Mouse (Mus musculus) myocyte (in vitro differentiated cells): Measurements from ENCODE around the gene Mlst8. TPM values are rescaled to one million over a fixed set of nuclear protein-coding genes. Genes with fewer than 3 reads are reported as not detected.
A peak's percentile ranks its signal among the peaks of the same experiment; 100 is the strongest.

Experiments used
- H3K27me3 ChIP-seq: one replicate; pipeline ENCODE4 v1.6.1; 2011; ENCODE audit not compliant: control insufficient read depth, insufficient read depth, insufficient read length
- H3K36me3 ChIP-seq: one replicate; pipeline ENCODE4 v1.6.1; 2011; ENCODE audit not compliant: control insufficient read depth, insufficient read depth
- H3K4me2 ChIP-seq: one replicate; pipeline ENCODE4 v1.6.1; 2011; ENCODE audit warnings: low read depth, control low read depth
- H3K4me3 ChIP-seq: one replicate; pipeline ENCODE4 v1.5.1; 2011; ENCODE audit warnings: mild to moderate bottlenecking, control low read depth, moderate library complexity
- H3K79me2 ChIP-seq: one replicate; pipeline ENCODE4 v1.6.1; 2011; ENCODE audit not compliant: control insufficient read depth, insufficient read depth
- H3ac ChIP-seq: one replicate; pipeline ENCODE4 v1.6.1; 2011; ENCODE audit not compliant: control insufficient read depth, insufficient read length
- CEBPB ChIP-seq: IDR thresholded peaks from 2 replicates; pipeline ENCODE4 v1.6.1; 2011; ENCODE audit warnings: mild to moderate bottlenecking, moderate library complexity; ENCODE audit not compliant: poor library complexity, insufficient read depth, severe bottlenecking
- E2F4 ChIP-seq: IDR thresholded peaks from one replicate; pipeline ENCODE4 v1.6.1; 2011; ENCODE audit warnings: mild to moderate bottlenecking, control low read depth, moderate library complexity; ENCODE audit not compliant: insufficient read depth
- MAX ChIP-seq: IDR thresholded peaks from one replicate; pipeline ENCODE4 v1.6.1; 2011; ENCODE audit warnings: low read depth, mild to moderate bottlenecking, control low read depth
- MYOD1 ChIP-seq, 3 experiments: IDR thresholded peaks; one replicate each; pipeline ENCODE4 v1.6.1; 2011; ENCODE audit warnings: control low read depth in 2 of 3, low read depth in 2 of 3, mild to moderate bottlenecking in 2 of 3, moderate library complexity in 1 of 3; ENCODE audit not compliant: insufficient read length in 2 of 3, control insufficient read depth in 1 of 3
- MYOG ChIP-seq, 3 experiments: IDR thresholded peaks; one replicate each; pipeline ENCODE4 v1.6.1; 2011; ENCODE audit warnings: control low read depth in 2 of 3, low read depth in 2 of 3, mild to moderate bottlenecking in 2 of 3; ENCODE audit not compliant: insufficient read length in 2 of 3, control insufficient read depth in 1 of 3, insufficient read depth in 1 of 3
- POLR2A ChIP-seq: IDR thresholded peaks from one replicate; pipeline ENCODE4 v1.6.1; 2011; ENCODE audit warnings: low read depth, mild to moderate bottlenecking, control low read depth, moderate library complexity; ENCODE audit not compliant: insufficient read length
- POLR2AphosphoS2 ChIP-seq: IDR thresholded peaks from one replicate; pipeline ENCODE4 v1.6.1; 2011; ENCODE audit warnings: low read depth, control low read depth; ENCODE audit not compliant: insufficient read length
- REST ChIP-seq: IDR thresholded peaks from one replicate; pipeline ENCODE4 v1.6.1; 2011; ENCODE audit warnings: mild to moderate bottlenecking, control low read depth, moderate library complexity; ENCODE audit not compliant: insufficient read depth, insufficient read length
- SRF ChIP-seq: IDR thresholded peaks from one replicate; pipeline ENCODE4 v1.6.1; 2011; ENCODE audit warnings: low read depth; ENCODE audit not compliant: control insufficient read depth, insufficient read length
- TCF12 ChIP-seq: IDR thresholded peaks from one replicate; pipeline ENCODE4 v1.6.1; 2011; ENCODE audit warnings: mild to moderate bottlenecking, control low read depth; ENCODE audit not compliant: poor library complexity, insufficient read depth, severe bottlenecking
- TCF3 ChIP-seq: IDR thresholded peaks from one replicate; pipeline ENCODE4 v1.6.1; 2011; ENCODE audit warnings: low read depth, control low read depth; ENCODE audit not compliant: insufficient read length
- USF1 ChIP-seq: IDR thresholded peaks from one replicate; pipeline ENCODE4 v1.6.1; 2011; ENCODE audit warnings: low read depth, mild to moderate bottlenecking, control low read depth, moderate library complexity
- polyA plus RNA-seq: library from polyadenylated mRNA; unstranded; fragments of >200 nt; fragmentation: generic; extraction: Trizol; gene quantifications from one replicate; pipeline ENCODE4 v1.2.1, GENCODE M21; 2012; ENCODE audit warnings: missing spikeins

Gene Mlst8
- polyA plus RNA-seq, 1 experiment = 16.5 TPM

GRCm38 (mm10) chr17:24469336-24469909, 9.5 kb downstream of the Mlst8 start:
- Histone ChIP-seq H3K4me2 (peak overlapping the region; percentile 71), H3K27me3 (no peaks in the 10 kb centered on the region), H3K79me2 (peaks cover 22% of the 10 kb centered on the region), H3K36me3 (no peaks in the 10 kb centered on the region), H3K4me3 (peak overlapping the region; percentile 72), H3ac (peak overlapping the region; percentile 72)
- TF ChIP-seq POLR2A = no peak
- TF ChIP-seq MYOG (IDR thresholded peaks at IDR 0.05; ENCODE audit: control insufficient read depth in 1 of 3, insufficient read depth in 1 of 3, insufficient read length in 2 of 3, low read depth in 2 of 3) = no peak
- TF ChIP-seq POLR2AphosphoS2 = no peak
- no peak for TF ChIP-seq REST
- TF ChIP-seq USF1 = no peak

GRCm38 (mm10) chr17:24468636-24469246, 10.1 kb downstream of the Mlst8 start:
- TF ChIP-seq E2F4 (no peak), POLR2A (no peak), MYOG (IDR thresholded peaks at IDR 0.05; ENCODE audit: control insufficient read depth in 1 of 3, insufficient read depth in 1 of 3, insufficient read length in 2 of 3, low read depth in 2 of 3) (no peak), TCF3 (no peak), REST (no peak), MYOD1 (IDR thresholded peaks at IDR 0.05; ENCODE audit: control insufficient read depth in 1 of 3, insufficient read length in 2 of 3, low read depth in 2 of 3) (no peak), USF1 (no peak), TCF12 (no peak), SRF (no peak), MAX (no peak), CEBPB (no peak), POLR2AphosphoS2 (no peak)
- Histone ChIP-seq H3K79me2 (peaks cover 22% of the 10 kb centered on the region), H3K4me2 (no peak overlapping the region), H3K27me3 (no peaks in the 10 kb centered on the region), H3K4me3 (no peak overlapping the region), H3ac (no peak overlapping the region), H3K36me3 (no peaks in the 10 kb centered on the region)

- no peak overlapping the region for H3K4me3 ChIP-seq
- no peaks in the 10 kb centered on the region for H3K36me3 ChIP-seq
- H3ac ChIP-seq = no peak overlapping the region
- no peaks in the 10 kb centered on the region for H3K79me2 ChIP-seq
- no peak overlapping the region for H3K4me2 ChIP-seq
- TF ChIP-seq REST (no peak), POLR2A (no peak), E2F4 (no peak), CEBPB (no peak), MYOG (IDR thresholded peaks at IDR 0.05; ENCODE audit: control insufficient read depth in 1 of 3, insufficient read depth in 1 of 3, insufficient read length in 2 of 3, low read depth in 2 of 3) (no peak), SRF (no peak), TCF3 (no peak), POLR2AphosphoS2 (no peak), MAX (no peak), TCF12 (no peak), MYOD1 (IDR thresholded peaks at IDR 0.05; ENCODE audit: control insufficient read depth in 1 of 3, insufficient read length in 2 of 3, low read depth in 2 of 3) (no peak)
- no peaks in the 10 kb centered on the region for H3K27me3 ChIP-seq
Measured at GRCm38 (mm10) chr17:24463374-24464133, 15.3 kb downstream of the Mlst8 start.

- Histone ChIP-seq H3K79me2 (no peaks in the 10 kb centered on the region), H3K4me3 (no peak overlapping the region), H3ac (no peak overlapping the region), H3K36me3 (no peaks in the 10 kb centered on the region), H3K4me2 (no peak overlapping the region), H3K27me3 (no peaks in the 10 kb centered on the region)
- no peak for TF ChIP-seq TCF12
- TF ChIP-seq REST = no peak
- TF ChIP-seq CEBPB = no peak
- TF ChIP-seq MAX = no peak
- no peak for TF ChIP-seq MYOD1 (IDR thresholded peaks at IDR 0.05; ENCODE audit: control insufficient read depth in 1 of 3, insufficient read length in 2 of 3, low read depth in 2 of 3)
- TF ChIP-seq USF1 = no peak
- no peak for TF ChIP-seq POLR2AphosphoS2
- TF ChIP-seq E2F4 = no peak
- no peak for TF ChIP-seq TCF3
- no peak for TF ChIP-seq POLR2A
- TF ChIP-seq MYOG (IDR thresholded peaks at IDR 0.05; ENCODE audit: control insufficient read depth in 1 of 3, insufficient read depth in 1 of 3, insufficient read length in 2 of 3, low read depth in 2 of 3) = no peak
- no peak for TF ChIP-seq SRF
Measured at GRCm38 (mm10) chr17:24462932-24463331, 15.9 kb downstream of the Mlst8 start.
